Mouse (Mus musculus) CD4-positive, CD25-positive, alpha-beta regulatory T cell, adult 2 months (primary cell): ENCODE measurements around the gene Avil.
"Not testable (repeated sequence)": the region's sequence is repeated elsewhere in the genome, so short reads cannot be mapped to it uniquely, and the experiment has no call there.

Experiments used
- DNase-seq: peaks from one replicate; pipeline ENCODE4 v3.0.0-alpha.2; 2012; ENCODE audit warnings: low read depth, low spot score

The Avil gene

GRCm38 (mm10) chr10:127059174-127059967, 58.9 kb downstream of the Avil start:
- peak; percentile 59 for DNase-seq

- DNase-seq: peak; percentile 90
Measured at GRCm38 (mm10) chr10:127059968-127060916, 59.7 kb downstream of the Avil start, which contains the start of gene March9. Gene March9 (minus strand): TSS chr10:127060184.

GRCm38 (mm10) chr10:127061085-127061484, 60.6 kb downstream of the Avil start:
- DNase-seq: no peak

GRCm38 (mm10) chr10:127061513-127061912, 61.0 kb downstream of the Avil start:
- no peak for DNase-seq

GRCm38 (mm10) chr10:127062101-127062500, 61.6 kb downstream of the Avil start:
- DNase-seq: not testable (repeated sequence)

GRCm38 (mm10) chr10:127062503-127062902, 62.0 kb downstream of the Avil start:
- no peak for DNase-seq

GRCm38 (mm10) chr10:127063239-127063872, 62.8 kb downstream of the Avil start, which contains the start of gene Cdk4:
Gene Cdk4 (plus strand): TSS chr10:127063534.
- DNase-seq: peak; percentile 99

GRCm38 (mm10) chr10:127063913-127064870, 63.7 kb downstream of the Avil start:
- no peak for DNase-seq

GRCm38 (mm10) chr10:127065981-127066380, 65.5 kb downstream of the Avil start:
- DNase-seq: no peak

- no peak for DNase-seq
Measured at GRCm38 (mm10) chr10:127066519-127067018, 66.1 kb downstream of the Avil start.

GRCm38 (mm10) chr10:127068360-127069038, 68.0 kb downstream of the Avil start:
- no peak for DNase-seq

GRCm38 (mm10) chr10:127069281-127070189, 69.0 kb downstream of the Avil start:
- no peak for DNase-seq
